Mouse (Mus musculus) adrenal gland, postnatal 10 days (tissue): Measurements from ENCODE around the gene Spred1. TPM values are rescaled to one million over a fixed set of nuclear protein-coding genes. Genes with fewer than 3 reads are reported as not detected.
A peak's percentile ranks its signal among the peaks of the same experiment; 100 is the strongest.
"Not testable (repeated sequence)": the region's sequence is repeated elsewhere in the genome, so short reads cannot be mapped to it uniquely, and the experiment has no call there.

Experiments used
- DNase-seq: peaks from one replicate; pipeline ENCODE4 v3.0.0; 2021; ENCODE audit warnings: mixed read lengths
- total RNA-seq, 2 experiments: library from RNA; stranded (reverse); gene quantifications; 2 replicates each; pipeline ENCODE4 v1.2.3; 2021

Spred1 gene
- total RNA-seq, 2 experiments from 2014 or later: 54.5 to 67.9 TPM

- DNase-seq: peak; percentile 81
Measured at GRCm38 (mm10) chr2:117119291-117120245, 1.6 kb upstream of the Spred1 start.

GRCm38 (mm10) chr2:117120246-117121211 is 645 bp upstream of the Spred1 start:
- peak; percentile 91 for DNase-seq

- no peak for DNase-seq
Measured at GRCm38 (mm10) chr2:117121984-117122605, 921 bp downstream of the Spred1 start.

GRCm38 (mm10) chr2:117122701-117123337 is 1.6 kb downstream of the Spred1 start:
- peak; percentile 73 for DNase-seq

GRCm38 (mm10) chr2:117123701-117124100 is 2.5 kb downstream of the Spred1 start:
- no peak for DNase-seq

- DNase-seq: no peak
Measured at GRCm38 (mm10) chr2:117124839-117125238, 3.7 kb downstream of the Spred1 start.

GRCm38 (mm10) chr2:117129156-117129555 is 8.0 kb downstream of the Spred1 start:
- no peak for DNase-seq

- not testable (repeated sequence) for DNase-seq
Measured at GRCm38 (mm10) chr2:117131041-117131440, 9.9 kb downstream of the Spred1 start.

- no peak for DNase-seq
Measured at GRCm38 (mm10) chr2:117131910-117132309, 10.7 kb downstream of the Spred1 start.

- DNase-seq: no peak
Measured at GRCm38 (mm10) chr2:117133541-117133940, 12.4 kb downstream of the Spred1 start.

- DNase-seq: no peak
Measured at GRCm38 (mm10) chr2:117137751-117138150, 16.6 kb downstream of the Spred1 start.

- no peak for DNase-seq
Measured at GRCm38 (mm10) chr2:117138932-117139331, 17.8 kb downstream of the Spred1 start.

GRCm38 (mm10) chr2:117139977-117140376 is 18.8 kb downstream of the Spred1 start:
- DNase-seq: no peak

GRCm38 (mm10) chr2:117143106-117143505 is 21.9 kb downstream of the Spred1 start:
- no peak for DNase-seq

- DNase-seq: no peak
Measured at GRCm38 (mm10) chr2:117146026-117146425, 24.9 kb downstream of the Spred1 start.

- DNase-seq: no peak
Measured at GRCm38 (mm10) chr2:117146617-117147016, 25.4 kb downstream of the Spred1 start.

- no peak for DNase-seq
Measured at GRCm38 (mm10) chr2:117152161-117152560, 31.0 kb downstream of the Spred1 start.

GRCm38 (mm10) chr2:117168379-117168778 is 47.2 kb downstream of the Spred1 start:
- DNase-seq: no peak

- no peak for DNase-seq
Measured at GRCm38 (mm10) chr2:117169037-117169436, 47.9 kb downstream of the Spred1 start.

- DNase-seq: peak; percentile 28
Measured at GRCm38 (mm10) chr2:117172981-117173380, 51.8 kb downstream of the Spred1 start.

GRCm38 (mm10) chr2:117176066-117176465 is 54.9 kb downstream of the Spred1 start:
- DNase-seq: peak; percentile 37

- no peak for DNase-seq
Measured at GRCm38 (mm10) chr2:117176937-117177336, 55.8 kb downstream of the Spred1 start.
